Mouse (Mus musculus): ENCODE measurements around the gene 1810024B03Rik.

DNA sequence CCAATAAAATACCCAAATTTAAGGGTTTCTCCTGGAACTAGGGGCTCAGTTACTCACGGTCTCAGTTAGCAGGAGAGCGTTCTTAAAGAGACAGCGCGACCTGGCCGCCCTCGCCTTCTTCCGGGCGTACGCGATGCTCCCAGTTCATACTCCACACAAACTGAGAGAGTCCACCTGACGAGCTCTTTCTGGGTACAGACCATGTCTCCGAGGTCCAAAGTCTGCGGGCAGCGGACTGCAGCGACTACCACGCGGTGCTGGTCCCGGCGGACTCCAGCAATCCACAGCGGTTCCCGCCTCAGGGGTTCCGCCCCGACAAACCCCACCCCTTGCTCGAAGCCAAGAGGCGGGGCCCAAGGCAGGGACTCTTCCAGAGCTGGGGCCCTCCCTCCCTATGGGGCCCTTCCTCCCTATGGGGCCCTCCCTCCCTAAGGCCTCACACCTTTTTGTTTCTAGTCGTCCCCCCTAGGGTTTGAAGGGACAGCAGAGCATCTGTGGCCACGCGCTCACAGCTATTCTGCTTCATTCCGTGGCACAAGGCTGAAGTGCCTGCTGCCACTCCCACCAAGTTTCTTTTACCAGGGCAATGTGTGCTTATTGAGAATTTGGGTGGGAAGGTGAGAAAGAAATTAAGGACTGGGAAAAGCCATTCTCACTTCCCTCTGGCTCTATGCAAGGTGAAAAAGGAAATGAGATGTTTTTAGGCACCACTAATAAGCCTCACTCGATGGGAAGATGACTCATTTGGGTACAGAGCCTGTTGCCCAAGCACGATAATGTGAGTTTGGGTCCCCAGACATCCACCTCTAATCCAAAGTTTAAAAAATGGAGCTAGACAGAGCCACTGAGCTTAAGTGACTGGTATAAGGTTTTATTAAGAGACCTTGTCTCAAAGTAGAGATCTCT lies 64.7 kb downstream of the 1810024B03Rik start, which contains the start of gene Itpripl1:
- peak; percentile 33; the same call in 1 of the 2 replicates for TF ChIP-seq POLR2A (IDR thresholded peaks at IDR 0.05; ENCODE audit: borderline replicate concordance, extremely low read depth, insufficient read depth, insufficient read length, poor library complexity, severe bottlenecking)
- TF ChIP-seq CTCF (IDR thresholded peaks at IDR 0.05; ENCODE audit: borderline replicate concordance, extremely low read depth, insufficient read depth, insufficient read length) = no peak
